Mouse (Mus musculus) liver, adult 2 months (tissue): ENCODE results near the gene Gm572. TPM values are rescaled to one million over a fixed set of nuclear protein-coding genes. Genes with fewer than 3 reads are reported as not detected.

Experiments used
- DNase-seq: peaks from one replicate; pipeline ENCODE4 v3.0.0-alpha.2; 2011; ENCODE audit warnings: low read depth, low spot score; ENCODE audit errors: extremely low read depth
- H3K27ac ChIP-seq: fragments of 200-500 bp; replicated peaks from 2 replicates; pipeline ENCODE4 v1.5.1; 2012; ENCODE audit warnings: low read depth, mild to moderate bottlenecking, control low read depth, inconsistent platforms, low read length; ENCODE audit not compliant: insufficient read depth
- H3K27me3 ChIP-seq: fragments of 200-500 bp; 2 replicates; pipeline ENCODE4 v1.6.1; 2012; ENCODE audit warnings: mild to moderate bottlenecking, moderate library complexity, low read length, inconsistent platforms; ENCODE audit not compliant: control insufficient read depth, insufficient read depth
- H3K36me3 ChIP-seq: fragments of 200-500 bp; 2 replicates; pipeline ENCODE4 v1.6.1; 2012; ENCODE audit warnings: low read length, inconsistent platforms; ENCODE audit not compliant: control insufficient read depth, insufficient read depth
- H3K4me1 ChIP-seq: fragments of 200-500 bp; 2 replicates; pipeline ENCODE4 v1.6.1; 2011; ENCODE audit warnings: low read length; ENCODE audit not compliant: control insufficient read depth, insufficient read depth
- H3K4me3 ChIP-seq: fragments of 200-500 bp; 2 replicates; pipeline ENCODE4 v1.5.1; 2011; ENCODE audit warnings: low read depth, mild to moderate bottlenecking, control low read depth, low read length, moderate library complexity; ENCODE audit not compliant: insufficient read depth
- H3K79me2 ChIP-seq: fragments of 200-500 bp; 2 replicates; pipeline ENCODE4 v1.6.1; 2012; ENCODE audit warnings: inconsistent platforms, mild to moderate bottlenecking, low read length, moderate library complexity; ENCODE audit not compliant: control insufficient read depth, insufficient read depth
- H3K9ac ChIP-seq: fragments of 200-500 bp; 2 replicates; pipeline ENCODE4 v1.6.1; 2012; ENCODE audit warnings: low read depth, mild to moderate bottlenecking, control low read depth, inconsistent platforms, low read length
- CTCF ChIP-seq: fragments of 200-500 bp; IDR thresholded peaks from 2 replicates; pipeline ENCODE4 v1.5.1; 2011; ENCODE audit warnings: low read depth, low read length, control low read depth
- POLR2A ChIP-seq: fragments of 200-500 bp; IDR thresholded peaks from 2 replicates; pipeline ENCODE4 v1.6.1; 2011; ENCODE audit warnings: low read length, control low read depth; ENCODE audit not compliant: insufficient read depth; ENCODE audit errors: extremely low read depth
- WGBS: fragments of 180-500 bp; shearing (Covaris S2); methylation state at CpG from one replicate; pipeline ENCODE4 v1.1.7; 2018; 5-methylcytosine and 5-hydroxymethylcytosine counted together
- polyA plus RNA-seq: library from polyadenylated mRNA; depleted of rRNA; stranded (reverse); fragments of >200 nt; gene quantifications from 2 replicates; pipeline ENCODE4 v1.2.3, GENCODE M21; 2012
- total RNA-seq: library from RNA; depleted of rRNA; stranded (reverse); fragments of >200 nt; gene quantifications from 2 replicates; pipeline ENCODE4 v1.2.3, GENCODE M21; 2014

Gene Gm572
- total and polyA plus RNA-seq, 2 experiments = not detected

- H3K27me3 ChIP-seq = no peaks in the 10 kb centered on the region
- no peak overlapping the region for H3K4me3 ChIP-seq
- no peak overlapping the region for H3K9ac ChIP-seq
- no peak for DNase-seq
- TF ChIP-seq CTCF = no peak
- no peak for TF ChIP-seq POLR2A
- H3K36me3 ChIP-seq = no peaks in the 10 kb centered on the region
- no peaks in the 10 kb centered on the region for H3K79me2 ChIP-seq
- 32% methylated on average over 1 of the region's 1 CpGs for WGBS
- no peaks in the 10 kb centered on the region for H3K4me1 ChIP-seq
- no peak overlapping the region for H3K27ac ChIP-seq
Observed at GRCm38 (mm10) chr4:148680505-148681067, 37.5 kb downstream of the Gm572 start.

- Histone ChIP-seq H3K27ac (no peak overlapping the region), H3K4me3 (no peak overlapping the region), H3K36me3 (no peaks in the 10 kb centered on the region), H3K4me1 (no peaks in the 10 kb centered on the region), H3K27me3 (no peaks in the 10 kb centered on the region; the same call in 1 of the 2 replicates), H3K79me2 (no peaks in the 10 kb centered on the region), H3K9ac (no peak overlapping the region)
- WGBS = 18% methylated on average over 8 of the region's 8 CpGs
- TF ChIP-seq POLR2A (no peak), CTCF (peak; percentile 79)
- no peak for DNase-seq
Observed at GRCm38 (mm10) chr4:148681429-148681828, 38.3 kb downstream of the Gm572 start.

- DNase-seq = no peak
- no peak overlapping the region for H3K9ac ChIP-seq
- TF ChIP-seq CTCF = no peak
- no peak for TF ChIP-seq POLR2A
- H3K27me3 ChIP-seq = no peaks in the 10 kb centered on the region; the same call in 1 of the 2 replicates
- no peaks in the 10 kb centered on the region for H3K79me2 ChIP-seq
- no peaks in the 10 kb centered on the region for H3K4me1 ChIP-seq
- 91% methylated on average over 4 of the region's 4 CpGs for WGBS
- H3K27ac ChIP-seq = no peak overlapping the region
- H3K4me3 ChIP-seq = no peak overlapping the region
- H3K36me3 ChIP-seq = no peaks in the 10 kb centered on the region
Observed at GRCm38 (mm10) chr4:148682961-148683360, 39.8 kb downstream of the Gm572 start.

- Histone ChIP-seq H3K9ac (no peak overlapping the region), H3K4me1 (no peaks in the 10 kb centered on the region), H3K27ac (no peak overlapping the region), H3K79me2 (no peaks in the 10 kb centered on the region), H3K4me3 (no peak overlapping the region), H3K36me3 (no peaks in the 10 kb centered on the region), H3K27me3 (no peaks in the 10 kb centered on the region; the same call in 1 of the 2 replicates)
- TF ChIP-seq CTCF (no peak), POLR2A (no peak)
- DNase-seq = no peak
- 69% methylated on average over 13 of the region's 13 CpGs for WGBS
Observed at GRCm38 (mm10) chr4:148683539-148683938, 40.4 kb downstream of the Gm572 start.

- Histone ChIP-seq H3K4me3 (no peak overlapping the region), H3K9ac (no peak overlapping the region), H3K27me3 (no peaks in the 10 kb centered on the region; the same call in 1 of the 2 replicates), H3K27ac (no peak overlapping the region), H3K36me3 (no peaks in the 10 kb centered on the region), H3K4me1 (no peaks in the 10 kb centered on the region), H3K79me2 (no peaks in the 10 kb centered on the region)
- WGBS = 44% methylated on average over 14 of the region's 14 CpGs
- no peak for DNase-seq
- TF ChIP-seq POLR2A (no peak), CTCF (no peak)
Observed at GRCm38 (mm10) chr4:148686491-148686941, 43.4 kb downstream of the Gm572 start.

GRCm38 (mm10) chr4:148688091-148688490 is 45.0 kb downstream of the Gm572 start:
- Histone ChIP-seq H3K27me3 (no peaks in the 10 kb centered on the region; the same call in 1 of the 2 replicates), H3K4me3 (no peak overlapping the region), H3K4me1 (no peaks in the 10 kb centered on the region), H3K36me3 (no peaks in the 10 kb centered on the region), H3K9ac (no peak overlapping the region), H3K27ac (no peak overlapping the region), H3K79me2 (no peaks in the 10 kb centered on the region)
- 59% methylated on average over 2 of the region's 2 CpGs for WGBS
- no peak for DNase-seq
- no peak for TF ChIP-seq CTCF
- TF ChIP-seq POLR2A = no peak
